Mouse (Mus musculus) CH12.LX (cell line): ENCODE measurements around the gene Prdm10. TPM values are rescaled to one million over a fixed set of nuclear protein-coding genes. Genes with fewer than 3 reads are reported as not detected.

Source experiments
- DNase-seq: peaks from one replicate; pipeline ENCODE4 v3.0.0-alpha.2; 2013; ENCODE audit errors: extremely low read depth
- H3K27ac ChIP-seq: 2 replicates; pipeline ENCODE4 v1.5.1; 2012; ENCODE audit warnings: low read depth, mild to moderate bottlenecking, control low read depth, moderate library complexity; ENCODE audit not compliant: insufficient read depth
- H3K27me3 ChIP-seq: replicated peaks from 2 replicates; pipeline ENCODE3; 2012; ENCODE audit warnings: inconsistent platforms
- H3K36me3 ChIP-seq, 2 experiments: replicated peaks in 1 of 2; 2 replicates each; pipeline versions ENCODE3 to v1.6.1; 2012; ENCODE audit warnings: inconsistent platforms in 1 of 2, low read length in 1 of 2, mild to moderate bottlenecking in 1 of 2, mixed read lengths in 1 of 2, moderate library complexity in 1 of 2; ENCODE audit not compliant: control insufficient read depth in 1 of 2, insufficient read depth in 1 of 2
- H3K4me1 ChIP-seq, 2 experiments: 2 replicates each; pipeline ENCODE4 v1.6.1; 2012; ENCODE audit warnings: inconsistent platforms in 1 of 2, moderate library complexity in 1 of 2; ENCODE audit not compliant: insufficient read depth in 2 of 2, control insufficient read depth in 1 of 2
- H3K4me2 ChIP-seq: 2 replicates; pipeline ENCODE4 v1.6.1; 2012; ENCODE audit warnings: low read depth, mild to moderate bottlenecking, control low read depth; ENCODE audit not compliant: poor library complexity, insufficient read depth, severe bottlenecking
- H3K4me3 ChIP-seq, 3 experiments: fragments of 150-350 bp in 1 of 3; sonication (generic) in 1 of 3; replicated peaks in 1 of 3; 2 replicates each; pipeline versions ENCODE3 to v1.5.1; 2011 to 2012; ENCODE audit warnings: low read depth in 2 of 3, low read length in 2 of 3, mild to moderate bottlenecking in 2 of 3, moderate library complexity in 2 of 3, control low read depth in 1 of 3, improper control_type of control experiment in 1 of 3, inconsistent platforms in 1 of 3, mixed read lengths in 1 of 3; ENCODE audit not compliant: poor library complexity in 1 of 3
- H3K79me2 ChIP-seq: replicated peaks from 2 replicates; pipeline ENCODE4 v1.6.1; 2012; ENCODE audit warnings: mild to moderate bottlenecking, moderate library complexity; ENCODE audit not compliant: control insufficient read depth, poor library complexity, insufficient read depth, severe bottlenecking; ENCODE audit errors: extremely low read depth
- H3K9ac ChIP-seq: 2 replicates; pipeline ENCODE4 v1.6.1; 2012; ENCODE audit warnings: low read depth, mild to moderate bottlenecking, control low read depth, moderate library complexity; ENCODE audit not compliant: insufficient read depth
- H3K9me3 ChIP-seq: replicated peaks from 2 replicates; pipeline ENCODE3; 2012; ENCODE audit warnings: low read length, inconsistent platforms, mixed read lengths
- BHLHE40 ChIP-seq: IDR thresholded peaks from 2 replicates; pipeline ENCODE4 v1.6.1; 2011; ENCODE audit warnings: mild to moderate bottlenecking, low read depth, low read length, improper control_type of control experiment
- CHD1 ChIP-seq: IDR thresholded peaks from 2 replicates; pipeline ENCODE4 v1.6.1; 2012; ENCODE audit warnings: low read depth, low read length, improper control_type of control experiment, inconsistent platforms
- CHD2 ChIP-seq: IDR thresholded peaks from 2 replicates; pipeline ENCODE4 v1.6.1; 2011; ENCODE audit warnings: low read length, improper control_type of control experiment
- CTCF ChIP-seq, 2 experiments: IDR thresholded peaks in 1 of 2; conservative IDR thresholded peaks in 1 of 2; 2 replicates each; pipeline ENCODE4 v1.5.1; 2011 to 2012; ENCODE audit warnings: low read depth in 2 of 2, low read length in 2 of 2, improper control_type of control experiment in 1 of 2, inconsistent platforms in 1 of 2, mild to moderate bottlenecking in 1 of 2, moderate library complexity in 1 of 2
- E2F4 ChIP-seq: IDR thresholded peaks from 2 replicates; pipeline ENCODE4 v1.6.1; 2011; ENCODE audit warnings: low read depth, low read length, improper control_type of control experiment; ENCODE audit not compliant: insufficient replicate concordance
- ELF1 ChIP-seq: IDR thresholded peaks from 2 replicates; pipeline ENCODE4 v1.6.1; 2014; ENCODE audit warnings: low read depth, mild to moderate bottlenecking, inconsistent platforms, low read length, improper control_type of control experiment
- EP300 ChIP-seq: IDR thresholded peaks from 2 replicates; pipeline ENCODE4 v1.6.1; 2011; ENCODE audit warnings: low read length, improper control_type of control experiment
- ETS1 ChIP-seq: conservative IDR thresholded peaks from 2 replicates; pipeline ENCODE4 v1.6.1; 2012; ENCODE audit warnings: low read depth, mild to moderate bottlenecking, inconsistent platforms, low read length, improper control_type of control experiment, moderate library complexity
- GABPA ChIP-seq: IDR thresholded peaks from 2 replicates; pipeline ENCODE4 v1.6.1; 2012; ENCODE audit warnings: low read depth, low read length, improper control_type of control experiment, inconsistent platforms; ENCODE audit not compliant: insufficient replicate concordance
- IRF4 ChIP-seq: IDR thresholded peaks from 2 replicates; pipeline ENCODE4 v1.6.1; 2014; ENCODE audit warnings: low read depth, mild to moderate bottlenecking, inconsistent platforms, low read length, improper control_type of control experiment
- JUN ChIP-seq: IDR thresholded peaks from 2 replicates; pipeline ENCODE4 v1.6.1; 2011; ENCODE audit warnings: low read depth, mild to moderate bottlenecking, low read length, improper control_type of control experiment, moderate library complexity; ENCODE audit not compliant: insufficient read depth
- JUND ChIP-seq: conservative IDR thresholded peaks from 2 replicates; pipeline ENCODE4 v1.6.1; 2011; ENCODE audit warnings: low read depth, low read length, improper control_type of control experiment
- KAT2A ChIP-seq: IDR thresholded peaks from 2 replicates; pipeline ENCODE4 v1.6.1; 2012; ENCODE audit warnings: low read length, improper control_type of control experiment, inconsistent platforms; ENCODE audit not compliant: insufficient replicate concordance
- MAFK ChIP-seq: IDR thresholded peaks from 2 replicates; pipeline ENCODE4 v1.6.1; 2011; ENCODE audit warnings: low read length, improper control_type of control experiment; ENCODE audit not compliant: insufficient replicate concordance
- MXI1 ChIP-seq: IDR thresholded peaks from 2 replicates; pipeline ENCODE4 v1.6.1; 2011; ENCODE audit warnings: mild to moderate bottlenecking, low read depth, low read length, improper control_type of control experiment
- MYC ChIP-seq: IDR thresholded peaks from 2 replicates; pipeline ENCODE4 v1.6.1; 2011; ENCODE audit warnings: low read depth, mild to moderate bottlenecking, improper control_type of control experiment, low read length
- NELFE ChIP-seq: IDR thresholded peaks from 2 replicates; pipeline ENCODE4 v1.6.1; 2011; ENCODE audit warnings: low read depth, low read length, improper control_type of control experiment
- NRF1 ChIP-seq: IDR thresholded peaks from 2 replicates; pipeline ENCODE4 v1.6.1; 2014; ENCODE audit warnings: low read depth, mild to moderate bottlenecking, inconsistent platforms, low read length, improper control_type of control experiment, moderate library complexity
- POLR2A ChIP-seq: IDR thresholded peaks from 2 replicates; pipeline ENCODE4 v1.6.1; 2011; ENCODE audit warnings: low read depth, mild to moderate bottlenecking, improper control_type of control experiment, low read length
- RCOR1 ChIP-seq: conservative IDR thresholded peaks from 2 replicates; pipeline ENCODE4 v1.6.1; 2012; ENCODE audit warnings: low read depth, mild to moderate bottlenecking, inconsistent platforms, low read length, improper control_type of control experiment
- SIN3A ChIP-seq: IDR thresholded peaks from 2 replicates; pipeline ENCODE4 v1.6.1; 2012; ENCODE audit warnings: low read length, improper control_type of control experiment, inconsistent platforms
- SMC3 ChIP-seq: IDR thresholded peaks from 2 replicates; pipeline ENCODE4 v1.6.1; 2011; ENCODE audit warnings: low read depth, low read length, improper control_type of control experiment
- TBP ChIP-seq: conservative IDR thresholded peaks from 2 replicates; pipeline ENCODE4 v1.6.1; 2011; ENCODE audit warnings: low read depth, low read length, improper control_type of control experiment
- TCF12 ChIP-seq: IDR thresholded peaks from 2 replicates; pipeline ENCODE4 v1.6.1; 2014; ENCODE audit warnings: low read depth, mild to moderate bottlenecking, inconsistent platforms, low read length, improper control_type of control experiment
- UBTF ChIP-seq: IDR thresholded peaks from 2 replicates; pipeline ENCODE4 v1.6.1; 2012; ENCODE audit warnings: low read depth, mild to moderate bottlenecking, inconsistent platforms, low read length, improper control_type of control experiment, moderate library complexity
- USF1 ChIP-seq: IDR thresholded peaks from 2 replicates; pipeline ENCODE4 v1.6.1; 2014; ENCODE audit warnings: low read depth, mild to moderate bottlenecking, inconsistent platforms, low read length, improper control_type of control experiment
- USF2 ChIP-seq: conservative IDR thresholded peaks from 2 replicates; pipeline ENCODE4 v1.6.1; 2011; ENCODE audit warnings: low read depth, low read length, improper control_type of control experiment
- ZC3H11A ChIP-seq: IDR thresholded peaks from 2 replicates; pipeline ENCODE4 v1.6.1; 2012; ENCODE audit warnings: low read depth, mild to moderate bottlenecking, inconsistent platforms, low read length, improper control_type of control experiment
- ZKSCAN1 ChIP-seq: IDR thresholded peaks from 2 replicates; pipeline ENCODE4 v1.6.1; 2012; ENCODE audit warnings: low read depth, inconsistent platforms, low read length, improper control_type of control experiment, borderline replicate concordance
- ZMIZ1 ChIP-seq: IDR thresholded peaks from 2 replicates; pipeline ENCODE4 v1.6.1; 2012; ENCODE audit warnings: low read depth, mild to moderate bottlenecking, inconsistent platforms, low read length, improper control_type of control experiment
- ZNF384 ChIP-seq: IDR thresholded peaks from 2 replicates; pipeline ENCODE4 v1.6.1; 2012; ENCODE audit warnings: low read depth, low read length, improper control_type of control experiment, inconsistent platforms
- dilution Hi-C: fragments of 300-500 bp; cut with MboI; formaldehyde crosslinking; loops from 2 replicates; pipeline ENCODE4 v1.14.3; 2020; ENCODE audit warnings: low sequenced_read_pairs; ENCODE audit not compliant: extremely low pct_unique_long_range_greater_than_20kb, extremely low pct_ligation_motif_present
- in situ Hi-C: fragments of 300-500 bp; cut with MboI; formaldehyde crosslinking; loops from 3 replicates; pipeline ENCODE4 v1.14.3; 2019; ENCODE audit warnings: low sequenced_read_pairs, low pct_ligation_motif_present, low pct_unique_long_range_greater_than_20kb, mixed read lengths
- polyA plus RNA-seq: library from polyadenylated mRNA; unstranded; fragments of >175 nt; gene quantifications from 2 replicates; pipeline ENCODE4 v1.2.1, GENCODE M21; 2012; ENCODE audit warnings: low read depth; ENCODE audit not compliant: insufficient read length
- total RNA-seq, 2 experiments: library from RNA; depleted of rRNA; stranded (reverse); fragments of 300-350 nt in 1 of 2; fragments of >200 nt in 1 of 2; gene quantifications; 2 replicates each; pipeline ENCODE4 v1.2.3; 2012 to 2014

Prdm10 gene
- total and polyA plus RNA-seq, 3 experiments: 4.5 to 6.7 (median 4.7) TPM

- dilution Hi-C loops: no loop called here
- Histone ChIP-seq H3K9ac (peak overlapping the region; percentile 75), H3K4me2 (peak overlapping the region; percentile 94), H3K27me3 (no peaks in the 10 kb centered on the region), H3K27ac (peak overlapping the region; percentile 65), H3K4me1 (peaks cover 0 to 34% of the 10 kb centered on the region in 2 experiments; a peak in 2 of 4 replicates), H3K36me3 (peaks cover 0 to 5% of the 10 kb centered on the region in 2 experiments), H3K79me2 (no peaks in the 10 kb centered on the region), H3K9me3 (no peaks in the 10 kb centered on the region), H3K4me3 (peak overlapping the region; percentile 79 to 86 (median 82))
- DNase-seq: peak; percentile 42
- in situ Hi-C loops: no loop called here
- TF ChIP-seq TCF12: 0 out of 2 replicates have a peak, but pooled peaks have one; percentile 35
- TF ChIP-seq SIN3A: peak; percentile 10; the same call in 1 of the 2 replicates
- TF ChIP-seq IRF4: 0 out of 2 replicates have a peak, but pooled peaks have one; percentile 5
- no peak for TF ChIP-seq NRF1
- 0 out of 2 replicates have a peak, but pooled peaks have one; percentile 27 for TF ChIP-seq TBP
- no peak; the same call in 1 of the 2 replicates for TF ChIP-seq MXI1
- TF ChIP-seq JUN: no peak
- TF ChIP-seq POLR2A: no peak; the same call in 1 of the 2 replicates
- peak; percentile 19; the same call in 1 of the 2 replicates for TF ChIP-seq NELFE
Observed at GRCm38 (mm10) chr9:31281011-31281662, 799 bp downstream of the Prdm10 start.

DNA sequence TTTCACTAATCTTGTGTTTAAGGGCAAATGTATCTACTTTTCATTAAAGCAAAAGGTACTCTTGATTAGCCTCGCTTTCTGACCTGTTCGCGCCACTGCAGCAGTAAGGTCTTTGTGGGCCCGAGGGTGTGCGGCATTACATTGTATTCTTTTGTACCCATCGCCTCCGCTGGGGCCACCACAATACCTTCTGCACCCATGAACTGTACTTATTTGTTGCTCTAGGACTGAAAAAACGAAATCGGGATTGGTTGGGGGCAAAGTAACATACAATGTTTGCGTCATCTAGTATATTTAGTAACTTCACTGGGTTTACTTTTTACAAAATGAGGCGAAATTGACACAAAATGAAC is 1.3 kb downstream of the Prdm10 start:
- H3K36me3 ChIP-seq: peaks cover 0 to 6% of the 10 kb centered on the region in 2 experiments
- in situ Hi-C loops (no loop called here), dilution Hi-C loops (no loop called here)
- no peaks in the 10 kb centered on the region for H3K27me3 ChIP-seq
- H3K4me2 ChIP-seq: peak overlapping the region; percentile 94
- H3K9ac ChIP-seq: peak overlapping the region; percentile 75
- no peaks in the 10 kb centered on the region for H3K79me2 ChIP-seq
- H3K4me1 ChIP-seq: peaks cover under 1 to 34% of the 10 kb centered on the region in 2 experiments; a peak in 2 of 4 replicates
- DNase-seq: no peak
- no peaks in the 10 kb centered on the region for H3K9me3 ChIP-seq
- peak overlapping the region; percentile 79 to 86 (median 82) for H3K4me3 ChIP-seq
- no peak overlapping the region for H3K27ac ChIP-seq
- TF ChIP-seq UBTF (no peak), ZC3H11A (no peak), ZNF384 (no peak), ELF1 (no peak), NELFE (no peak), BHLHE40 (no peak), USF2 (no peak), MAFK (no peak), CHD2 (0 out of 2 replicates have a peak, but pooled peaks have one; percentile 20), EP300 (no peak), KAT2A (no peak), SMC3 (no peak), JUND (no peak; the same call in 1 of the 2 replicates), E2F4 (no peak), GABPA (no peak), TCF12 (no peak), NRF1 (no peak), CTCF (conservative IDR thresholded peaks at IDR 0.05 in 1 of 2, IDR thresholded peaks at IDR 0.05 in 1 of 2; ENCODE audit: low read depth in 2 of 2, low read length in 2 of 2) (no peak), ZMIZ1 (no peak), RCOR1 (no peak), IRF4 (no peak), ZKSCAN1 (no peak), CHD1 (peak; percentile 53; the same call in 1 of the 2 replicates), MYC (0 out of 2 replicates have a peak, but pooled peaks have one; percentile 29), USF1 (no peak), ETS1 (no peak), SIN3A (no peak)
